Comparison of ENCODE assay signal across 8 mouse cellular contexts in genomic region chr2:117018917-117019538, GRCm38 (mm10).
DNase-seq lines count a peak whose midpoint lies in the region; ATAC-seq and TF ChIP-seq lines count a peak whose summit lies in the region.

No protein-coding gene starts in this region.

- no peak for ATAC-seq in hindbrain, embryonic 12.5 days (ENCODE audit: low FRiP score)
- peak; percentile 77 for ATAC-seq in intestine, embryonic 15.5 days
- ATAC-seq in limb, embryonic 13.5 days (ENCODE audit: low FRiP score, low read depth) = peak; percentile 71

- no peaks in the 10 kb centered on the region for H3K36me3 ChIP-seq in hindbrain, embryonic 10.5 days
- no peaks in the 10 kb centered on the region for H3K36me3 ChIP-seq in hindbrain, embryonic 12.5 days
- H3K36me3 ChIP-seq in intestine, embryonic 15.5 days = no peaks in the 10 kb centered on the region
- no peaks in the 10 kb centered on the region for H3K36me3 ChIP-seq in limb, embryonic 13.5 days

- TF ChIP-seq POLR2A in embryonic fibroblast, embryonic 13.5 days (IDR thresholded peaks at IDR 0.05; ENCODE audit: low read depth, low read length) = no peak

- WGBS in hindbrain, embryonic 10.5 days = 23% methylated on average over 6 of the region's 6 CpGs
- 16% methylated on average over 6 of the region's 6 CpGs for WGBS in hindbrain, embryonic 12.5 days
- WGBS in intestine, embryonic 15.5 days = 29% methylated on average over 6 of the region's 6 CpGs
- WGBS in limb, embryonic 13.5 days = 9% methylated on average over 6 of the region's 6 CpGs

- DNase-seq in hindbrain, embryonic 10.5 days (ENCODE audit: low spot score) = peak; percentile 64
- DNase-seq in ZHBTc4 (ENCODE audit: low read depth, low spot score) = peak; percentile 52
- DNase-seq in ovary, postnatal 10 days (ENCODE audit: low spot score) = peak; percentile 36
- no peak for DNase-seq in c-Kit-positive CD71-positive TER-119-positive erythroid progenitor cells, embryonic 14.5 days (ENCODE audit: low spot score)

- TF ChIP-seq CTCF in embryonic fibroblast, embryonic 13.5 days (IDR thresholded peaks at IDR 0.05; ENCODE audit: borderline replicate concordance, insufficient read depth, low read length) = no peak

- no peak overlapping the region for H3K9ac ChIP-seq in hindbrain, embryonic 12.5 days
- H3K9ac ChIP-seq in intestine, embryonic 15.5 days = no peak overlapping the region
- H3K9ac ChIP-seq in limb, embryonic 13.5 days = no peak overlapping the region

- no peak overlapping the region for H3K4me3 ChIP-seq in hindbrain, embryonic 10.5 days
- no peak overlapping the region for H3K4me3 ChIP-seq in hindbrain, embryonic 12.5 days
- H3K4me3 ChIP-seq in embryonic fibroblast, embryonic 13.5 days (ENCODE audit: insufficient read depth, low read length) = no peak overlapping the region
- no peak overlapping the region for H3K4me3 ChIP-seq in intestine, embryonic 15.5 days (replicated peaks)
- no peak overlapping the region for H3K4me3 ChIP-seq in limb, embryonic 13.5 days

- H3K9me3 ChIP-seq in hindbrain, embryonic 10.5 days = no peaks in the 10 kb centered on the region
- H3K9me3 ChIP-seq in hindbrain, embryonic 12.5 days (replicated peaks) = no peaks in the 10 kb centered on the region
- H3K9me3 ChIP-seq in intestine, embryonic 15.5 days = no peaks in the 10 kb centered on the region
- H3K9me3 ChIP-seq in limb, embryonic 13.5 days = no peaks in the 10 kb centered on the region

- peak overlapping the region; percentile 74 for H3K27ac ChIP-seq in hindbrain, embryonic 10.5 days
- no peak overlapping the region for H3K27ac ChIP-seq in hindbrain, embryonic 12.5 days
- H3K27ac ChIP-seq in embryonic fibroblast, embryonic 13.5 days (ENCODE audit: insufficient read depth, low read length) = peak overlapping the region; percentile 90
- H3K27ac ChIP-seq in intestine, embryonic 15.5 days = 0 out of 2 replicates have a peak overlapping the region, but pooled peaks have one; percentile 37
- H3K27ac ChIP-seq in limb, embryonic 13.5 days = peak overlapping the region; percentile 63

- H3K4me1 ChIP-seq in hindbrain, embryonic 10.5 days (replicated peaks) = peaks cover 25% of the 10 kb centered on the region
- peaks cover 13% of the 10 kb centered on the region for H3K4me1 ChIP-seq in hindbrain, embryonic 12.5 days
- H3K4me1 ChIP-seq in embryonic fibroblast, embryonic 13.5 days (ENCODE audit: control insufficient read depth, insufficient read depth, low read length) = peaks cover 11% of the 10 kb centered on the region
- peaks cover 6% of the 10 kb centered on the region; the same call in 1 of the 2 replicates for H3K4me1 ChIP-seq in intestine, embryonic 15.5 days (replicated peaks)
- H3K4me1 ChIP-seq in limb, embryonic 13.5 days = peaks cover 19% of the 10 kb centered on the region

- H3K4me2 ChIP-seq in hindbrain, embryonic 12.5 days (replicated peaks) = no peak overlapping the region
- no peak overlapping the region for H3K4me2 ChIP-seq in intestine, embryonic 15.5 days (replicated peaks)
- H3K4me2 ChIP-seq in limb, embryonic 13.5 days (replicated peaks) = no peak overlapping the region

- H3K27me3 ChIP-seq in hindbrain, embryonic 10.5 days (ENCODE audit: insufficient read depth, poor library complexity, severe bottlenecking) = no peaks in the 10 kb centered on the region
- no peaks in the 10 kb centered on the region for H3K27me3 ChIP-seq in hindbrain, embryonic 12.5 days
- no peaks in the 10 kb centered on the region for H3K27me3 ChIP-seq in intestine, embryonic 15.5 days (replicated peaks)
- no peaks in the 10 kb centered on the region for H3K27me3 ChIP-seq in limb, embryonic 13.5 days
